Comparison of ENCODE assay signal across 11 mouse cellular contexts in genomic region chr8:108450847-108451246, GRCm38 (mm10).
A peak's percentile ranks its signal among the peaks of the same experiment; 100 is the strongest.
DNase-seq lines count a peak whose midpoint lies in the region; ATAC-seq lines count a peak whose summit lies in the region.
"Had no signal": no experiment of that assay in that cellular context is flagged by ENCODE, and none has a peak within 500 bp of the region (broad histone marks: within the 10 kb centered on the region; RNA-seq: fewer than 3 reads in every experiment).

No protein-coding gene starts in this region.

- peak overlapping the region; percentile 32 for H3K4me2 ChIP-seq in kidney, embryonic 15.5 days
- H3K4me2 ChIP-seq in midbrain, embryonic 13.5 days (replicated peaks): 0 out of 2 replicates have a peak overlapping the region, but pooled peaks have one; percentile 11
- H3K4me2 ChIP-seq: limb, embryonic 12.5 days had no signal

- H3K27ac ChIP-seq in kidney, embryonic 15.5 days: no peak overlapping the region
- peak overlapping the region; percentile 39; the same call in 1 of the 2 replicates for H3K27ac ChIP-seq in midbrain, embryonic 13.5 days
- H3K27ac ChIP-seq: limb, embryonic 12.5 days had no signal

- peaks cover 10% of the 10 kb centered on the region; the same call in 1 of the 2 replicates for H3K4me1 ChIP-seq in kidney, embryonic 15.5 days
- H3K4me1 ChIP-seq in midbrain, embryonic 13.5 days (replicated peaks): peaks cover 29% of the 10 kb centered on the region
- H3K4me1 ChIP-seq: limb, embryonic 12.5 days had no signal

- H3K9ac ChIP-seq in kidney, embryonic 15.5 days: no peak overlapping the region
- H3K9ac ChIP-seq in midbrain, embryonic 13.5 days (replicated peaks): no peak overlapping the region
- H3K9ac ChIP-seq: limb, embryonic 12.5 days had no signal

- peak; percentile 80; the same call in 1 of the 2 replicates for ATAC-seq in kidney, embryonic 15.5 days (replicated peaks; ENCODE audit: low FRiP score)
- ATAC-seq in midbrain, embryonic 13.5 days: peak; percentile 72
- no peak for ATAC-seq in CD4-positive, CD25-positive, alpha-beta regulatory T cell, adult 4 months
- no peak for ATAC-seq in cerebellum, adult (ENCODE audit: insufficient number of reproducible peaks, low FRiP score, low TSS enrichment)

- no peak for DNase-seq in kidney, adult 9 months
- peak; percentile 40 for DNase-seq in ZHBTc4 (ENCODE audit: low read depth, low spot score)
- peak; percentile 69 for DNase-seq in embryo, embryonic 10.5 days (ENCODE audit: low spot score)
- DNase-seq: cerebellum, postnatal 14 days; layer of hippocampus, adult 9-11 months; lung, adult 2 months had no signal

- 41% methylated on average over 8 of the region's 8 CpGs for WGBS in kidney, embryonic 15.5 days
- WGBS in midbrain, embryonic 13.5 days: 5% methylated on average over 8 of the region's 8 CpGs

- H3K36me3 ChIP-seq in kidney, embryonic 15.5 days: no peaks in the 10 kb centered on the region
- H3K36me3 ChIP-seq in midbrain, embryonic 13.5 days: no peaks in the 10 kb centered on the region
- H3K36me3 ChIP-seq: limb, embryonic 12.5 days had no signal

- H3K4me3 ChIP-seq in kidney, embryonic 15.5 days (replicated peaks): no peak overlapping the region
- H3K4me3 ChIP-seq in midbrain, embryonic 13.5 days (replicated peaks): no peak overlapping the region; the same call in 1 of the 2 replicates
- H3K4me3 ChIP-seq: limb, embryonic 12.5 days had no signal

- H3K27me3 ChIP-seq in kidney, embryonic 15.5 days: no peaks in the 10 kb centered on the region
- peaks cover 29% of the 10 kb centered on the region for H3K27me3 ChIP-seq in midbrain, embryonic 13.5 days
- H3K27me3 ChIP-seq: limb, embryonic 12.5 days had no signal

- H3K9me3 ChIP-seq in kidney, embryonic 15.5 days (replicated peaks): no peaks in the 10 kb centered on the region
- no peaks in the 10 kb centered on the region for H3K9me3 ChIP-seq in midbrain, embryonic 13.5 days
- H3K9me3 ChIP-seq: limb, embryonic 12.5 days had no signal

Comparison
In these comparisons a context has a peak if more than half of its experiments do, and no peak if none do; other contexts are left out.
1. ATAC-seq: peak in kidney, embryonic 15.5 days (single experiment) and midbrain, embryonic 13.5 days (single experiment); none in CD4-positive, CD25-positive, alpha-beta regulatory T cell, adult 4 months (single experiment) and cerebellum, adult (single experiment).